Mouse (Mus musculus) retina, adult 2 months (tissue): Measurements from ENCODE around the gene Nrsn2.

Experiments used
- DNase-seq: peaks from one replicate; pipeline ENCODE4 v3.0.0-alpha.2; 2012; ENCODE audit warnings: low read depth, low spot score

Gene Nrsn2

GRCm38 (mm10) chr2:152376345-152376741, at the start of gene Nrsn2:
Gene Nrsn2, minus strand, starts transcription at chr2:152376638.
- DNase-seq: no peak

GRCm38 (mm10) chr2:152415786-152416185, 39.3 kb upstream of the Nrsn2 start:
- DNase-seq: no peak

- no peak for DNase-seq
These were observed 38.8 kb upstream of the Nrsn2 start, which contains the start of gene 6820408C15Rik for GRCm38 (mm10) chr2:152415287-152415686. Gene 6820408C15Rik, plus strand, starts transcription at chr2:152415587.

GRCm38 (mm10) chr2:152414591-152415165, 38.2 kb upstream of the Nrsn2 start, which contains the start of gene Zcchc3:
Gene Zcchc3, minus strand, starts transcription at chr2:152415027.
- DNase-seq: peak; percentile 70

GRCm38 (mm10) chr2:152413765-152414584, 37.5 kb upstream of the Nrsn2 start:
- no peak for DNase-seq

GRCm38 (mm10) chr2:152413158-152413764, 36.8 kb upstream of the Nrsn2 start:
- DNase-seq: no peak

GRCm38 (mm10) chr2:152412526-152413157, 36.2 kb upstream of the Nrsn2 start:
- no peak for DNase-seq

GRCm38 (mm10) chr2:152411471-152411870, 35.0 kb upstream of the Nrsn2 start:
- DNase-seq: no peak

GRCm38 (mm10) chr2:152410971-152411371, 34.5 kb upstream of the Nrsn2 start:
- DNase-seq: no peak

- DNase-seq: no peak
These were observed 33.3 kb upstream of the Nrsn2 start for GRCm38 (mm10) chr2:152409781-152410180.

- DNase-seq: peak; percentile 80
These were observed 29.7 kb upstream of the Nrsn2 start for GRCm38 (mm10) chr2:152406126-152406525.

- no peak for DNase-seq
These were observed 22.7 kb upstream of the Nrsn2 start for GRCm38 (mm10) chr2:152399122-152399542.

- peak; percentile 80 for DNase-seq
These were observed 22.3 kb upstream of the Nrsn2 start for GRCm38 (mm10) chr2:152398691-152399090.

GRCm38 (mm10) chr2:152397680-152398435, 21.4 kb upstream of the Nrsn2 start, which contains the start of gene Sox12:
Gene Sox12, minus strand, starts transcription at chr2:152398063.
- peak; percentile 85 for DNase-seq

GRCm38 (mm10) chr2:152397004-152397589, 20.7 kb upstream of the Nrsn2 start:
- no peak for DNase-seq

- peak; percentile 92 for DNase-seq
These were observed 19.9 kb upstream of the Nrsn2 start for GRCm38 (mm10) chr2:152396110-152397003.

GRCm38 (mm10) chr2:152395271-152395920, 19.0 kb upstream of the Nrsn2 start:
- DNase-seq: no peak

- no peak for DNase-seq
These were observed 17.0 kb upstream of the Nrsn2 start for GRCm38 (mm10) chr2:152393225-152394017.
